Mouse (Mus musculus): ENCODE data around the gene Ripply3. TPM values are rescaled to one million over a fixed set of nuclear protein-coding genes. Genes with fewer than 3 reads are reported as not detected.

Ripply3 gene
- total and polyA plus RNA-seq, 3 experiments, result 0.28 to 6.1 (median 1.3) TPM

- Histone ChIP-seq H3K27ac (ENCODE audit: insufficient read depth, low read depth) (peak overlapping the region; percentile 42), H3K4me3 (replicated peaks in 1 of 3; ENCODE audit: low read depth in 2 of 3, low read length in 2 of 3, poor library complexity in 1 of 3) (peak overlapping the region in 2 of 3 experiments; percentile 21 to 66), H3K9ac (ENCODE audit: insufficient read depth, low read depth) (peak overlapping the region; percentile 55), H3K79me2 (replicated peaks; ENCODE audit: control insufficient read depth, extremely low read depth, insufficient read depth, poor library complexity, severe bottlenecking) (no peaks in the 10 kb centered on the region), H3K36me3 (replicated peaks in 1 of 2; ENCODE audit: control insufficient read depth in 1 of 2, insufficient read depth in 1 of 2, low read length in 1 of 2) (peaks cover 0 to 1% of the 10 kb centered on the region in 2 experiments), H3K4me2 (ENCODE audit: insufficient read depth, low read depth, poor library complexity, severe bottlenecking) (peak overlapping the region; percentile 70), H3K4me1 (ENCODE audit: control insufficient read depth in 1 of 2, insufficient read depth in 2 of 2) (peaks cover 7 to 38% of the 10 kb centered on the region in 2 experiments), H3K27me3 (replicated peaks) (no peaks in the 10 kb centered on the region), H3K9me3 (replicated peaks; ENCODE audit: low read length) (no peaks in the 10 kb centered on the region)
- TF ChIP-seq PAX5 (IDR thresholded peaks at IDR 0.05; ENCODE audit: low read length), result no peak
- 0 out of 2 replicates have a peak, but pooled peaks have one; percentile 37 for TF ChIP-seq MEF2A (IDR thresholded peaks at IDR 0.05; ENCODE audit: borderline replicate concordance, low read depth, low read length)
- no peak for TF ChIP-seq MAFK (IDR thresholded peaks at IDR 0.05; ENCODE audit: insufficient replicate concordance, low read length)
- TF ChIP-seq RAD21 (IDR thresholded peaks at IDR 0.05; ENCODE audit: low read depth, low read length), result no peak
- TF ChIP-seq UBTF (IDR thresholded peaks at IDR 0.05; ENCODE audit: low read depth, low read length), result no peak
- TF ChIP-seq HCFC1 (IDR thresholded peaks at IDR 0.05; ENCODE audit: low read depth, low read length), result no peak; the same call in 1 of the 2 replicates
- no peak for TF ChIP-seq CHD1 (IDR thresholded peaks at IDR 0.05; ENCODE audit: low read depth, low read length)
- TF ChIP-seq MXI1 (IDR thresholded peaks at IDR 0.05; ENCODE audit: low read depth, low read length), result peak; percentile 68
- no peak for TF ChIP-seq TBP (conservative IDR thresholded peaks at IDR 0.05; ENCODE audit: low read depth, low read length)
- TF ChIP-seq MYC (IDR thresholded peaks at IDR 0.05; ENCODE audit: low read depth, low read length), result no peak
- TF ChIP-seq RCOR1 (conservative IDR thresholded peaks at IDR 0.05; ENCODE audit: low read depth, low read length), result 0 out of 2 replicates have a peak, but pooled peaks have one; percentile 53
- TF ChIP-seq ZC3H11A (IDR thresholded peaks at IDR 0.05; ENCODE audit: low read depth, low read length), result no peak
- TF ChIP-seq MAX (IDR thresholded peaks at IDR 0.05; ENCODE audit: low read length), result no peak
- TF ChIP-seq ZMIZ1 (IDR thresholded peaks at IDR 0.05; ENCODE audit: low read depth, low read length), result no peak
- TF ChIP-seq JUND (conservative IDR thresholded peaks at IDR 0.05; ENCODE audit: low read depth, low read length), result no peak
- TF ChIP-seq SIN3A (IDR thresholded peaks at IDR 0.05; ENCODE audit: low read length), result peak; percentile 65
- TF ChIP-seq POLR2A (IDR thresholded peaks at IDR 0.05; ENCODE audit: low read depth, low read length), result peak; percentile 32; the same call in 1 of the 2 replicates
- peak; percentile 43; the same call in 1 of the 2 replicates for TF ChIP-seq CHD2 (IDR thresholded peaks at IDR 0.05; ENCODE audit: low read length)
- TF ChIP-seq TCF12 (IDR thresholded peaks at IDR 0.05; ENCODE audit: low read depth, low read length), result no peak
- 0 out of 2 replicates have a peak, but pooled peaks have one; percentile 25 for TF ChIP-seq NRF1 (IDR thresholded peaks at IDR 0.05; ENCODE audit: low read depth, low read length)
- no peak for TF ChIP-seq USF2 (conservative IDR thresholded peaks at IDR 0.05; ENCODE audit: low read depth, low read length)
- peak; percentile 51 for TF ChIP-seq MAZ (IDR thresholded peaks at IDR 0.05; ENCODE audit: low read depth, low read length)
- TF ChIP-seq NELFE (IDR thresholded peaks at IDR 0.05; ENCODE audit: low read depth, low read length), result peak; percentile 21; the same call in 1 of the 2 replicates
- TF ChIP-seq POLR2AphosphoS2 (IDR thresholded peaks at IDR 0.05; ENCODE audit: low read depth, low read length), result no peak
- no peak for TF ChIP-seq GABPA (IDR thresholded peaks at IDR 0.05; ENCODE audit: insufficient replicate concordance, low read depth, low read length)
- no peak for TF ChIP-seq ZKSCAN1 (IDR thresholded peaks at IDR 0.05; ENCODE audit: borderline replicate concordance, low read depth, low read length)
- TF ChIP-seq ETS1 (conservative IDR thresholded peaks at IDR 0.05; ENCODE audit: low read depth, low read length), result peak; percentile 51; the same call in 1 of the 2 replicates
- no peak for TF ChIP-seq E2F4 (IDR thresholded peaks at IDR 0.05; ENCODE audit: insufficient replicate concordance, low read depth, low read length)
- no peak for TF ChIP-seq ELF1 (IDR thresholded peaks at IDR 0.05; ENCODE audit: low read depth, low read length)
- no peak for TF ChIP-seq SMC3 (IDR thresholded peaks at IDR 0.05; ENCODE audit: low read depth, low read length)
- no peak for TF ChIP-seq EP300 (IDR thresholded peaks at IDR 0.05; ENCODE audit: low read length)
- no peak for TF ChIP-seq CTCF (conservative IDR thresholded peaks at IDR 0.05 in 1 of 2, IDR thresholded peaks at IDR 0.05 in 1 of 2; ENCODE audit: low read depth in 2 of 2, low read length in 2 of 2)
- no peak for TF ChIP-seq USF1 (IDR thresholded peaks at IDR 0.05; ENCODE audit: low read depth, low read length)
- peak; percentile 66 for TF ChIP-seq BHLHE40 (IDR thresholded peaks at IDR 0.05; ENCODE audit: low read depth, low read length)
- TF ChIP-seq JUN (IDR thresholded peaks at IDR 0.05; ENCODE audit: insufficient read depth, low read depth, low read length), result no peak
- TF ChIP-seq IRF4 (IDR thresholded peaks at IDR 0.05; ENCODE audit: low read depth, low read length), result peak; percentile 37; the same call in 1 of the 2 replicates
- no peak for TF ChIP-seq ZNF384 (IDR thresholded peaks at IDR 0.05; ENCODE audit: low read depth, low read length)
- no peak for TF ChIP-seq KAT2A (IDR thresholded peaks at IDR 0.05; ENCODE audit: insufficient replicate concordance, low read length)
- DNase-seq (ENCODE audit: extremely low read depth), result peak; percentile 45
- in situ Hi-C loops (cut with MboI; ENCODE audit: low pct_ligation_motif_present, low pct_unique_long_range_greater_than_20kb, low sequenced_read_pairs), result no loop called here
- dilution Hi-C loops (cut with MboI; ENCODE audit: extremely low pct_ligation_motif_present, extremely low pct_unique_long_range_greater_than_20kb, low sequenced_read_pairs), result no loop called here
Observed at GRCm38 (mm10) chr16:94328881-94329867, 954 bp downstream of the Ripply3 start.

Data from CH12.LX (cell line).